Mouse (Mus musculus) heart, embryonic 13.5 days (tissue): ENCODE results near the gene Fbxl17. TPM values are rescaled to one million over a fixed set of nuclear protein-coding genes. Genes with fewer than 3 reads are reported as not detected.
A peak's percentile ranks its signal among the peaks of the same experiment; 100 is the strongest.

Experiments
- ATAC-seq: fragments of 200-750 bp; cut with Nextera tagmentation; 2 replicates; pipeline ENCODE4 v1.8.0; 2017; ENCODE audit warnings: moderate TSS enrichment; ENCODE audit not compliant: insufficient number of reproducible peaks, low FRiP score, low TSS enrichment; ENCODE audit errors: extremely low read depth
- H3K27ac ChIP-seq: fragments of 300-500 bp; sonication (generic); replicated peaks from 2 replicates; pipeline ENCODE4 v1.5.1; 2015; ENCODE audit warnings: moderate library complexity, mild to moderate bottlenecking, inconsistent platforms
- H3K27me3 ChIP-seq: fragments of 300-500 bp; sonication (generic); replicated peaks from 2 replicates; pipeline ENCODE4 v1.6.1; 2015; ENCODE audit warnings: mild to moderate bottlenecking, inconsistent platforms
- H3K36me3 ChIP-seq: fragments of 300-500 bp; sonication (generic); 2 replicates; pipeline ENCODE4 v1.6.1; 2015; ENCODE audit warnings: mild to moderate bottlenecking, inconsistent platforms
- H3K4me1 ChIP-seq: fragments of 300-500 bp; sonication (generic); 2 replicates; pipeline ENCODE4 v1.6.1; 2015; ENCODE audit warnings: inconsistent platforms
- H3K4me2 ChIP-seq: fragments of 300-500 bp; sonication (generic); 2 replicates; pipeline ENCODE4 v1.6.1; 2015; ENCODE audit warnings: inconsistent platforms, mild to moderate bottlenecking, moderate library complexity
- H3K4me3 ChIP-seq: fragments of 300-500 bp; sonication (generic); 2 replicates; pipeline ENCODE4 v1.5.1; 2015; ENCODE audit warnings: moderate library complexity, mild to moderate bottlenecking, inconsistent platforms
- H3K9ac ChIP-seq: fragments of 300-500 bp; sonication (generic); 2 replicates; pipeline ENCODE4 v1.6.1; 2015; ENCODE audit warnings: inconsistent platforms, mild to moderate bottlenecking, moderate library complexity
- H3K9me3 ChIP-seq: fragments of 300-500 bp; sonication (generic); 2 replicates; pipeline ENCODE4 v1.6.1; 2016; ENCODE audit warnings: inconsistent platforms
- WGBS: fragments of 180-500 bp; shearing (Covaris S2); methylation state at CpG from one replicate; pipeline ENCODE4 v1.1.7; 2015; ENCODE audit warnings: mixed read lengths; 5-methylcytosine and 5-hydroxymethylcytosine counted together
- polyA plus RNA-seq: library from polyadenylated mRNA; unstranded; fragments of >200 nt; fragmentation: Nextera tagmentation; extraction: Ambion mirVana; gene quantifications from 2 replicates; pipeline ENCODE4 v1.2.1, GENCODE M21; 2015

Fbxl17 gene
- polyA plus RNA-seq, 1 experiment from 2014 or later = 6.3 TPM

DNA sequence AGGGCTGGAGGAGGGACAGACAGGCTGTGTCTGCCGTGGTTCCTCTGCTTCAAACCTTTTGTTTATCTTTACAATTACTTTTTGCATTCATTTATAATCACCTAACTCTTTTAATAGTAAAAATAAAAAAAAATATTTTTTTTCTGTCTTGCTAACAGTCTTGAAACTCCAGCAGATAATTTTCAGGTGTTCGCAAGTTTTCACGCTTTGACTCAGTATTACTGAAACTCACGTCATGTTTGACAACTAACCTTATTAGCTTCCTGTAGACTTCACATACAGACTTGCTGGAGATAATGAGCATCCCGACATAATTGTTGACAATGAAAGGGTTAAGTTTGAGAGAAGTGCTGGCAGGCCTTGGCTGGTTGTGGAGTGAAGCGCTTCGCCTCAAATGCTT, 340.6 kb downstream of the Fbxl17 start:
- no peak overlapping the region for H3K27ac ChIP-seq

DNA sequence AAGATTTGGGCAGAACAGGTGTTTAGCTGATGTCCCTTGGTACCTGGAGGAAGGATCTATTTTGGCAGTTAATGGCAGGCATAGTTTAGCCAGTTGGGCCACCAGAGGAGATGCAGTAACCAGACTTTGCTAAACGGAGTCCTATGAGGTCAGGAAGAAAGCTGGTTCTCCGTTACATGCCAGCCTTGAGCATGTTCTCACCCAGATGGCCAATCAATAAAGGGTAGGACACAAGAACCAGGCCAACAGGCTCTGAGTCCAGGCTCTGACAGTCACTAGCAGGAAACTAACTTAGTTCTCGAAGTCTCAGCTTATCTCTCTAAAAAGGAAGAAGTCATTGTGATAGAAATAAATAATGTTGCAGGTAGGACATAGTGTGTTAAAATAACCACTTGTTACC, 341.4 kb downstream of the Fbxl17 start:
- no peak overlapping the region for H3K4me2 ChIP-seq
- no peaks in the 10 kb centered on the region for H3K36me3 ChIP-seq
- WGBS = 50% methylated on average over 3 of the region's 3 CpGs
- H3K9me3 ChIP-seq = no peaks in the 10 kb centered on the region
- no peaks in the 10 kb centered on the region for H3K27me3 ChIP-seq
- ATAC-seq = no peak
- H3K4me1 ChIP-seq = peaks cover 25% of the 10 kb centered on the region
- H3K9ac ChIP-seq = no peak overlapping the region
- H3K4me3 ChIP-seq = no peak overlapping the region
- H3K27ac ChIP-seq = no peak overlapping the region

More for the DNA sequence above, 340.6 kb downstream of the Fbxl17 start:
- H3K4me1 ChIP-seq = peaks cover 25% of the 10 kb centered on the region
- no peak overlapping the region for H3K4me2 ChIP-seq
- WGBS = 53% methylated on average over 7 of the region's 7 CpGs
- H3K9ac ChIP-seq = no peak overlapping the region; the same call in 1 of the 2 replicates
- ATAC-seq = no peak
- no peaks in the 10 kb centered on the region for H3K36me3 ChIP-seq
- no peak overlapping the region for H3K4me3 ChIP-seq
- H3K9me3 ChIP-seq = no peaks in the 10 kb centered on the region
- no peaks in the 10 kb centered on the region for H3K27me3 ChIP-seq

DNA sequence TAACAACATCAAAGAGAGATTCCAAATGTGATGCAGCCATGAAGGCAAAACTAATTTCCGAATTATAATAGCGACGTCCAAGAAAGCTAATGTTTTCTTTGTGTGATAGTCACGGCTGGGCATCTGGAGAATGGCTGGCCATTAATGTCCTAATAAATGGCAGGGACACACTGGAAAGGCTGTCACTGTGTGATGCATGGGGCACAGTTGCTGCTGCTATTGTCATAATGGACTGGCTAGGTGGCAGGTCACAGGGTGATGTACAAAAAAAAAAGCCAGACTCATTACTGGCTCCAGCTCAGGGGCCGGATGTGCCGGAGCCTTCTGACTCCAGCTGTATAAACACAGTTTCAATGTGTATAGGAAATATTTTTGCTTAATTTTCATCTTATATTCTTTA, 341.9 kb downstream of the Fbxl17 start:
- Histone ChIP-seq H3K36me3 (no peaks in the 10 kb centered on the region), H3K27me3 (no peaks in the 10 kb centered on the region), H3K27ac (no peak overlapping the region), H3K4me1 (peaks cover 25% of the 10 kb centered on the region), H3K9me3 (no peaks in the 10 kb centered on the region), H3K9ac (no peak overlapping the region), H3K4me2 (no peak overlapping the region), H3K4me3 (no peak overlapping the region)
- no peak for ATAC-seq
- 67% methylated on average over 6 of the region's 6 CpGs for WGBS

DNA sequence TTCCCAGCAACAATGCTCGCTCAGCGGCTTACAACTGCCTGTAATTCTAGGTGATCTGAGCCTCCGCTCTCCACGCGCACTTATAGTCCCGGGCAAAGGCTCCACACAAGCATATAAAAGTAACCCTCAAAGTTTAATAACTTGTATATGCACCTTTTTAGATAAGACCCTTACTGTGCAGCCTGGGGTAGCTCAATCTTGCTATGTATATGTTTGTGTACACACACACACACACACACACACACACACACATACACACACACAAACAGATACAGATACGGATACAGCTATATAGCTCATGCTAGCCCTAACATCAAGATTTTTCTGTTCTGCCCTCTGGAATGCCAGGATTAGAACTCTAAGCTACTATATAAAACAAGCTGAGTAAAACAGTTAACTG, 342.8 kb downstream of the Fbxl17 start:
- no peak overlapping the region for H3K4me3 ChIP-seq
- WGBS = 89% methylated on average over 7 of the region's 7 CpGs
- no peaks in the 10 kb centered on the region for H3K27me3 ChIP-seq
- H3K27ac ChIP-seq = no peak overlapping the region
- H3K4me2 ChIP-seq = no peak overlapping the region
- H3K36me3 ChIP-seq = no peaks in the 10 kb centered on the region
- H3K4me1 ChIP-seq = peaks cover 25% of the 10 kb centered on the region
- no peak for ATAC-seq
- H3K9me3 ChIP-seq = no peaks in the 10 kb centered on the region
- H3K9ac ChIP-seq = no peak overlapping the region

DNA sequence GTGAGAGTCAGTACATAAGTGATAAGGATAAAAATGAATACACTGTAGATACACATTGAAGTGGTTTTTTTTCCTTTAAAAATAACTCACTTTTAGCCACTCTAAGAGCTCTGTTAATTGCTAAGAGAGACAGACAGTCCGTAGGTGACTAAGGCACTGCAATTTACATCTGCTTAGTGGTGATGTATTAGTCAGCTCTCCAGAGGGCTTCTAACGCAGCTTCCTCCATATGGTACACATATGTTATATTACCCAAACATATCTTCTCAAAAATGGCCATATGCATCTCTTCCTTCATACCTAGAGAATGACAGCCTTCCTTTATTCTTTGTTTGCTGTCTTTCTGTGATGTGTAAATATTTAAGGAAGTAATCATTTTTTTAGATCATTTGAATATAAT, 353.3 kb downstream of the Fbxl17 start:
- no peak for ATAC-seq
- Histone ChIP-seq H3K4me2 (peak overlapping the region; percentile 33; the same call in 1 of the 2 replicates), H3K4me1 (peaks cover 20% of the 10 kb centered on the region), H3K36me3 (no peaks in the 10 kb centered on the region), H3K9me3 (no peaks in the 10 kb centered on the region), H3K27me3 (0 out of 2 replicates have a peak, but pooled peaks cover 5% of the 10 kb centered on the region), H3K9ac (no peak overlapping the region), H3K27ac (no peak overlapping the region), H3K4me3 (no peak overlapping the region)
- whole genome bisulfite sequencing = 22% methylated on average over 2 of the region's 2 CpGs

- H3K27ac ChIP-seq = 0 out of 2 replicates have a peak overlapping the region, but pooled peaks have one; percentile 5
- ATAC-seq = no peak
- peak overlapping the region; percentile 33; the same call in 1 of the 2 replicates for H3K4me2 ChIP-seq
- H3K4me3 ChIP-seq = no peak overlapping the region
- H3K36me3 ChIP-seq = no peaks in the 10 kb centered on the region
- 27% methylated on average over 12 of the region's 12 CpGs for WGBS
- no peaks in the 10 kb centered on the region for H3K9me3 ChIP-seq
- H3K4me1 ChIP-seq = peaks cover 20% of the 10 kb centered on the region
- H3K9ac ChIP-seq = no peak overlapping the region
- 0 out of 2 replicates have a peak, but pooled peaks cover 5% of the 10 kb centered on the region for H3K27me3 ChIP-seq
These were observed 353.9 kb downstream of the Fbxl17 start for GRCm38 (mm10) chr17:63145751-63146491.

DNA sequence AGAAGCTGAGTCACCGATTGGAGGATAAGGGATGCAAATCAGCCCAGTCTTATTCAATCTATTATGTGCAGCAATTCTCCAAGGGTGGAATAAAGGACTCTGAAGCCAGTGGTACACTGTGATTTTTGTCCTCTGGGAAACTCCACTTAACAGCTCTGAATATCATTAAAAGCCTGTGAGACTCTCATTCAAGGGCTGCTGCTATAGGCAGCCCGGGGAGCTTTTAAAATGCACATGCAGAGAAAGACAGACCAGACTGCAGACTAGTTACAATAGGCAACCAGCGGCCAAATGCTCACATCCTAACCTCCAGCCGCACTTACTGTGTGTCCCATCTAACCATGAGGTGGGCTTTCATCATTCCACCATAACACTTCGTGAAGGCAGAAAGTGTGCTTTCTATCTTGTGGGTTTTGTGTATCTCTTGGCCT, 354.5 kb downstream of the Fbxl17 start:
- Histone ChIP-seq H3K27me3 (0 out of 2 replicates have a peak, but pooled peaks cover 5% of the 10 kb centered on the region), H3K9me3 (no peaks in the 10 kb centered on the region), H3K4me1 (peaks cover 20% of the 10 kb centered on the region), H3K27ac (0 out of 2 replicates have a peak overlapping the region, but pooled peaks have one; percentile 5), H3K4me2 (0 out of 2 replicates have a peak overlapping the region, but pooled peaks have one; percentile 33), H3K9ac (no peak overlapping the region), H3K36me3 (no peaks in the 10 kb centered on the region), H3K4me3 (no peak overlapping the region)
- WGBS = 54% methylated on average over 5 of the region's 5 CpGs
- ATAC-seq = no peak

- H3K4me3 ChIP-seq = no peak overlapping the region
- H3K4me1 ChIP-seq = peaks cover 20% of the 10 kb centered on the region
- H3K36me3 ChIP-seq = no peaks in the 10 kb centered on the region
- no peak overlapping the region for H3K4me2 ChIP-seq
- 0 out of 2 replicates have a peak, but pooled peaks cover 5% of the 10 kb centered on the region for H3K27me3 ChIP-seq
- no peaks in the 10 kb centered on the region for H3K9me3 ChIP-seq
- no peak for ATAC-seq
- WGBS = 77% methylated on average over 7 of the region's 7 CpGs
- no peak overlapping the region for H3K27ac ChIP-seq
- H3K9ac ChIP-seq = no peak overlapping the region
These were observed 356.0 kb downstream of the Fbxl17 start for GRCm38 (mm10) chr17:63143825-63144224.

DNA sequence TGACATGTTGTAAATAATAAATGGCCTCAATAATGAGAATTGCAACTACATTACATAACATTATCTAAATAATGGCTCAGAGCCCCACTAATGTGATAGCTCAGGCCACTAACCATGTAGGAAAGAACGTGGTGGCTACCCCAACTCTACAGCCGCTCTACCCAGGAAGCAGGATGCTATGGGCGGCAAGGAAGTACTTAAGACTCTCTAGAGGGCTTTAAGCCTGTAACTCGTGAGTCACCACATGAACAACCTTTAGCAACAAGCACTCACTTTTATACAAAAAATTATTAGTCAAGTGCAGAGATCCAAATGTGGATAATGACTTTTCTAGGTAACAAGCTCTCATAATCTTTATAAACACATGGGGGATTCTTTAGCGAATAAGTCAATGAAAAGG, 365.0 kb downstream of the Fbxl17 start:
- Histone ChIP-seq H3K9me3 (peaks cover 5% of the 10 kb centered on the region), H3K4me1 (peaks cover 13% of the 10 kb centered on the region), H3K36me3 (0 out of 2 replicates have a peak, but pooled peaks cover 6% of the 10 kb centered on the region), H3K27ac (no peak overlapping the region), H3K27me3 (no peaks in the 10 kb centered on the region), H3K4me3 (no peak overlapping the region), H3K4me2 (no peak overlapping the region), H3K9ac (no peak overlapping the region)
- 77% methylated on average over 5 of the region's 5 CpGs for WGBS
- ATAC-seq = no peak

GRCm38 (mm10) chr17:63122427-63122826, 377.4 kb downstream of the Fbxl17 start:
- WGBS = 79% methylated on average over 2 of the region's 2 CpGs
- Histone ChIP-seq H3K27ac (no peak overlapping the region), H3K4me3 (no peak overlapping the region), H3K9me3 (0 out of 2 replicates have a peak, but pooled peaks cover 5% of the 10 kb centered on the region), H3K9ac (no peak overlapping the region), H3K27me3 (no peaks in the 10 kb centered on the region), H3K36me3 (no peaks in the 10 kb centered on the region), H3K4me1 (peaks cover 15% of the 10 kb centered on the region), H3K4me2 (no peak overlapping the region)
- no peak for ATAC-seq

DNA sequence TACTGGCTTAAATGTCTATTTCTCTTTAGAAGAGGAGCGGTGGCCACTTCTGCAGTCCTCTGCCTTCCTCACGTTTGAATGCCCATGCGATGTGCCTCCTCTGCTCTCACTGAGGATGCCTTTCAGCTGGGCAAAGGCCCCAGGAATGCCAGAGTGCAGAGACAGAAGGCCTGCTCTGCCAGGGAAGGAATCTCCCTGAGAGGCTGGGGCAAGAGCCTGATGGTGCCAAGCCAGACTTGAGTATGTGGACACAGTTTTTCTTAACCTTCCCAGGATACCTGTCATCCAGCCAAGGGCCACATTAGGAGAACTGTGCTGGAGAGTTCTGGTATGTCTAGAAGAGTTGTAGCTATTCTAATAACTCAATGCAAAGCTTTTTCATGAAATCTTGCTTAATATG, 380.1 kb downstream of the Fbxl17 start:
- WGBS = 85% methylated on average over 3 of the region's 3 CpGs
- H3K4me1 ChIP-seq = peaks cover 15% of the 10 kb centered on the region
- no peaks in the 10 kb centered on the region for H3K9me3 ChIP-seq
- no peak overlapping the region for H3K4me3 ChIP-seq
- no peak for ATAC-seq
- no peaks in the 10 kb centered on the region for H3K36me3 ChIP-seq
- H3K27me3 ChIP-seq = no peaks in the 10 kb centered on the region
- H3K27ac ChIP-seq = no peak overlapping the region
- no peak overlapping the region for H3K9ac ChIP-seq
- no peak overlapping the region for H3K4me2 ChIP-seq

GRCm38 (mm10) chr17:63119077-63119476, 380.7 kb downstream of the Fbxl17 start:
- Histone ChIP-seq H3K9me3 (no peaks in the 10 kb centered on the region), H3K27me3 (no peaks in the 10 kb centered on the region), H3K36me3 (no peaks in the 10 kb centered on the region), H3K4me3 (no peak overlapping the region), H3K4me1 (peaks cover 15% of the 10 kb centered on the region), H3K27ac (no peak overlapping the region), H3K4me2 (no peak overlapping the region), H3K9ac (no peak overlapping the region)
- WGBS = 58% methylated on average over 7 of the region's 7 CpGs
- no peak for ATAC-seq
